Mouse (Mus musculus) adrenal gland, postnatal 36 days (tissue): ENCODE data around the gene Pik3ca. TPM values are rescaled to one million over a fixed set of nuclear protein-coding genes. Genes with fewer than 3 reads are reported as not detected.

ENCODE experiments used
- DNase-seq, 2 experiments: peaks; one replicate each; pipeline ENCODE4 v3.0.0; 2021; ENCODE audit warnings: mixed read lengths in 1 of 2
- long read RNA-seq, 2 experiments: library from polyadenylated mRNA; stranded (forward); transcript quantifications; one replicate each; pipeline ENCODE4 v2.0.0; 2021; ENCODE audit warnings: borderline sequencing depth in 2 of 2
- total RNA-seq, 2 experiments: library from RNA; stranded (reverse); gene quantifications; 2 replicates each; pipeline ENCODE4 v1.2.3; 2021

The Pik3ca gene
- 10 to 100 TPM; 52.4 to 62.6 TPM for total RNA-seq
- long read RNA-seq, experiment 1, full-length matches to known transcripts: 1 of 23 reads
- long read RNA-seq, experiment 1, partial matches to known transcripts: 4 of 23 reads
- long read RNA-seq, experiment 1, other reads (novel, unspliced or antisense): 18 of 23 reads
- long read RNA-seq, experiment 2, full-length matches to known transcripts: 1 of 4 reads
- long read RNA-seq, experiment 2, partial matches to known transcripts: 0 of 4 reads
- long read RNA-seq, experiment 2, other reads (novel, unspliced or antisense): 3 of 4 reads

DNA sequence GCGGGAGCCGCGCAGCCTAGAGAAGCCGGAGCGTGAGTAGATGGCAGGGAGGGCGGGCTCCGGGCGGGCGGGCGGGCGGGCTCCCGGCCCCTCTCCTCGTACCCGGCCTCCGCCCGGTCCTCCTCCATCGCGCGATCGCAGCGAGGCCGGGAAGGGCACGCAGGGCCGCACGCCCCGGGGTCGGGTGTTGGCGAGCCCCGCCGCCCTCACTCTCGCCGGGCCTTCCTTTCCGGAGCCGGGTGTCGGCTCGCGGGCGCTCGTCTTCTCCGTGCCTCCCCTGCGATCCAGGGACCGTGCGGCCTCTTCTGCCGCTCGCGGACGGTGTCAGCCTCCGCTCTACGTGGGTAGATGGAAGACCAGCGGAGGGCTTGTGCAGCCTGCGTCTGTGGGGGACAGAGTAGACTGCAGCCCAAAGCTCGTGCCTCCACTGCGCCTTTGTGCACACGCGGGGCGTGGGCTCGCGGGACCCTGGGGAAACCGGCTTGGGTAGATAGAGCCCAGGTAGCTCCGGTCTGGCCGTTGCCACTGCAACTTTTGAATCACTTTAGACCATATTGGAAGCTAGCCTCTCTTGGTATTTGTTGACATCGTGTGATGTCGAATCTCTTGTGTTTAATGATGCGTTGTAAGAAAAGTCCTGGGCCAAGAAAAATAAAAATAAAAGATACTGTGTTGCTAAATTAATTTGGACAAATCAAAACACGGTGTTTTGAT, at the start of gene Pik3ca:
Pik3ca (plus strand) TSS at position 211 of the 714 bp plus-strand sequence.
- peak; percentile 60 to 72 for DNase-seq

DNA sequence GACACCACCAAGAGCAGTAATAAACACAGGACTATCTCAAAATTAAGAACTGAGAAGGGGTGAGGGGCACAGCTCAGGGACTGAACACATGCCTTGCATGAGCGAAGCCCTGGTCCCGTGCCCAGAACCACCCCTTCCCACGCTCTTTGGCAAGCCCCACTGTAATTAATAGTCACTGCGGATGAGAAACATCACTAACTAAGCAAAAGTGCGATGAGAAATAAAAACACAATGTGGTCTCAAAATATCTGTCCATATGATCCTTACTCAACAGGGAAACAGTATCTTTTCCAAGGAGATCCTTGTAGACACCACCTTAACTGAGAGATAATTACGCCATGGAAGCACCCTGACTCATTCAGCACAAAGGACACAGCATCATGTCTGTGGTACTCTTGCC, 49.6 kb upstream of the Pik3ca start:
- DNase-seq: no peak

DNA sequence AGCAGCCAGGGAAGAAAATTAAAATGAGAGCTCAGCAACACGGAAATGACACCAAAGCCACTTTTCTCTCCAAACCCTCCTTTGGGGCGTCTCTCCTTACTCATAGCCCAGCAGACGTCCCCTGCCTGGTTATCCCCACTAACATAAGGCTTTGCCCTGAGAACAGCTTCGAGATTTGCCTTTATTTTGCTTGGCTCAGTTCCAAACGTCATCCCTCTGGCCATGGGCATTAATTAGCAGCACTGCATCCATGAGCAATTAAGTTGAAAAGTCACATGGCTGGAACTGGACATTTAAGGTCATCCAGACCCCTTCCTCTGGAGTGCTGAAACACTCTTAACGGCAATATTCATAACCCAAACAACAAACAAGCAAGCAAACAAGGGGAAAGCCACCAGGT, 36.2 kb upstream of the Pik3ca start:
- DNase-seq: no peak

DNA sequence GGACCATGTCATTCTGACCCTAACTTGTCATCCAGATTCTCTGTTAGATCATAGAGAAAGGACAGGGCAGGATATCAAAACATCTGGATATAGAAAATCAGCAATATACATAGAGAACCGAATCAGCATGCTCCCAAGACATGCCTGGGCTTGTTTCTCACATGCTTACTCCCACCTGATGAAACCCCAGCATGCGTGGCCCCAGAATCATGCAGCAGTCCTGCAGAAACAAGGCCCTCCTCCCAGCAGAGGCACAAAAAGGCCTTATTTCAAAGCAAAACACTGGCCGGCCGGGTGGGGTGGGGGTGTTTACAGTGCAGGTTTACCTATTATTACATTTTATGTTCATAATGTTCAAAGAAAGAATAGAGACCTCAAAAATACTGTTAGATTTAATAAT, 33.3 kb upstream of the Pik3ca start:
- DNase-seq: no peak

DNA sequence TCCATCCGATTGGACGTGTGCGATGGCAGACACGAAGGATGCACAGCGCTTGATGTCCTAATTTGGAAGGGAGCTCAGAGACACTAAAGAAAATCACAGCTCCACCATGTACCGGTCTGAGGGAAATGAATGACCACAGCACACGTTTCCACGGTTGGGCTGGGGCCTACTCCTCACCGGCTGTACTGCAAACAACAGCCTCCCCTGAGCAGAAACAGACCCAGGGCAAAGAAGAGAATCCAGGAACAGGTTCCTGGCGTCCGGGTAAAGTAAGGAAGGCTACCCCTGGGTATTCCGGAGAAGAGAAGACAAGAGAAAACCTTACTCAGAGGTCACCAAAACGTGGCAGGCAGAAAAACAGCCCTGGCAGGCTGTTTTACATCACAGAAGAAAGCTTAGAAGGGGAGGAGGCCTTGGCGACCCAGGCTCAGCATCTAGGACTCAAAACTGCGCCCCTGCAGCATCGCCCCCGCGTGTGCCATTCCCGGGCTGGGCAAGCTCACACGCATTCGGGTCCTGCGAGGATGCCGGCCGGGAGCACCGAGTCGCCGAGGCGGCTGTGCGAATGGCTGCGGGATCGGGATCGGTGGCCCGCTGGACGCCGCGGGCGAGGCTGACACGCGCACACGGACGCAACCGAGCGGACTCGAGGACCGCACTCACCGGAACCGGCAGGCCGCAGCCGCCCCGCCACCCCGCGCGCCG, 32.5 kb upstream of the Pik3ca start:
- DNase-seq: peak in 1 of 2 experiments; percentile 6

DNA sequence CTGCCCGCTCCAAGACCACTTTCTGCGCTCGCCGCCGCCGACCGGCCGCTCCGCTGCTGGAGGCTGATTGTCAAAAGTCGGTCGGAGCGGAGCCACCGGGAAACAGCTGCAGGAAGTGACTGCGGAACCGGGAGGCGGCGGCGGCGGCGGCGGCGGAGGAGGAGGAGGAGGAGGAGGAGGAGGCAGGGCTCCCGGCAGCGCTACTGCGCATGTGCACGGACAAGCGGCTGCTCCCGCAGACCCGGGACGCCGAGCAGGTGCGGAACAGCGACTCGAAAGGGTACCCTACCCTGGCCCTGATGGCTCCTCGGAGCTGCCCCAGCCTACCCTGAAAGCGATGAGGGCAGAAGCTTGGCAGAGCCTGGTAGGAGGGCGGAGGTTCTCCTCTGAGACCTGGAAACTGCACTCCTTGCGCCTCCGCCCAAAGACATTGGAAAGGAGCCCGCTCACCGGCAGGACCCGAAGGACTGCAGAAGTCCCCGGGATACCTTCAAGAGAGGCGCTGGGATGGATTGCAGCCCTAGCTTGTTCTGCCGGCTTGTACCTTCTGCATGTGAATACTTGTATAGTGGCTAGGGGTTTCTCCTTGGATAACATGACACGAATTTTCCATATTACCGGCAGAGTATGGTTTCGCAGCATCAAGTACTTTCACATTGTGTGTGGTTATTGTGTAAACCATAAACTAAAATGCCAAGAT, 31.8 kb upstream of the Pik3ca start, which contains the start of gene Zmat3:
Zmat3 (minus strand) TSS at position 469 of the 700 bp plus-strand sequence.
- peak; percentile 93 to 94 for DNase-seq

DNA sequence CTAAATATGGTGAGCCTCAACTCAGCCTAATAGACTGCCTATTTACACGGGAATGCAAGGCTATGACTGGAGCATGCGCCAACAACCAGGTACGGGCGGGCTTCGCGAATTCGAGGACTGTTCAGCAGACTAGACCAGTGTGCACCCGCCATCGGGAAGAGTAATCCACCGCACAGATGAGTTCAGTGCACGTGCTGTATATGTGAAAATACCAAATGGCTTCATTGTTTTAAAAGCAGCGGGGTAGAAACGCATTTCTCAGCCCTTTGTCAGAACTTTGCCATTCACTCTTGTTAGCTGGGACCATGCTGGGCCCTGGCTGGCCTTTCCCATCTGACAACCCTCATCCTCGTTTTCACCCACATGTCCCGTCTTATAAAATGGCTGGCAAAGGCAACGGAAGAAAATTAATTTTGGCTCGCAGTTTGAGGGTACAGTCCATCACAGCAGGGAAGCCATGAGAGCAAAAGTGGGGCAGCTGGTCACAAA, 31.2 kb upstream of the Pik3ca start:
- DNase-seq: no peak

DNA sequence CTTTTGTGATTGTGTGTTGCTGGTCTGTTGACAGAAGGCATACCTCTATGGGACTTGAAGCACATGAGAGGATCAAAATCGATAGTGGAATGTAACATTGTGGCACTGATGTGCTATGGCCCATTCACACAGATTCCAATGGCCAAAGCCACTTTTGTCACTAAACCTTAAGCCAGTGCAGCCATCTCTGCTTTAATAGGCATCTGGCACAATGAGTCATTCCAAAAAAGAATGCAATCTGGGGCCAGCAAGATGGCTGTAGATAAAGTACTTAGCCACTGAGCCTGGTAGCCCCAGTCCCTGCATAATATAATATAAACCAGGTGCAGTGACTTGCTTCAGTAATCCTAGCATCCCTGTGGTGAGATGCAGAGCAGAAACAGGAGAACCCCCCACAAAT, 30.0 kb upstream of the Pik3ca start:
- no peak for DNase-seq

DNA sequence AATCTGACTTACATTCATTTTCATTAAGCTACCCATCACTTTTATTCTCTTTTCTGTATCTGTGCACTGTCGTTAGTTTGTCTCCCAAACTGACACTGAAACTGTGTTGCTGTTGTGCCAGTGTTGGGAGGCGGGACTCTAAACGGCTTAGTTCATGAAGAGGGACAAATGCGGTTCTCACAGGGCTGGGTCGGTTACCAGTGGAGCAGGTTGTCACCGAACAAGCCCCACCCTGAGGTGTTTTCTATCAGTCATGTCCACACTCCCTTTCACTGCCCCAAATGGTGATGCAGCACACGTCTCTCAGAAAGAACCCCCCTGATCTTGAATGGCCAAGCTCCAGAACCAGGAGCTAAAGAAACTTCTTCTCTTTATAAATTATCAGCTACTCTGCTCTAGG, 25.5 kb upstream of the Pik3ca start:
- no peak for DNase-seq

DNA sequence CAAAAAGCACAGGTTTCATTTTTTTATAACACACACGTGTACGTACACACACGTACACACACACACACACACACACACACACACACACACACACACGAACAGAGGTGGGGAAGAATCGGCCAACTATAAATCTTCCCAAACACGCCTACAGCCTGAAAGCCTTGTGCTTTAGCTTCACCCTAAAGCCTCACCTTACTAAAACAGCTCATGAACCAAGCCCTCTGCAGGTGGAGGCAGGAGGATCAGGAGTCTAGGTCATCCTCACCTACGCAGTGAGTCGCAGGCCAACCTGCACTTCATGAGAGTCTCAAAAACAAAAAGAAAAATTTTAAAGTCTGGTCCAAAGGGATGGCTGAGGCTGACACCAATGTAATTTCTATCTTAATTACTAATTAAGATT, 25.0 kb upstream of the Pik3ca start:
- no peak for DNase-seq

DNA sequence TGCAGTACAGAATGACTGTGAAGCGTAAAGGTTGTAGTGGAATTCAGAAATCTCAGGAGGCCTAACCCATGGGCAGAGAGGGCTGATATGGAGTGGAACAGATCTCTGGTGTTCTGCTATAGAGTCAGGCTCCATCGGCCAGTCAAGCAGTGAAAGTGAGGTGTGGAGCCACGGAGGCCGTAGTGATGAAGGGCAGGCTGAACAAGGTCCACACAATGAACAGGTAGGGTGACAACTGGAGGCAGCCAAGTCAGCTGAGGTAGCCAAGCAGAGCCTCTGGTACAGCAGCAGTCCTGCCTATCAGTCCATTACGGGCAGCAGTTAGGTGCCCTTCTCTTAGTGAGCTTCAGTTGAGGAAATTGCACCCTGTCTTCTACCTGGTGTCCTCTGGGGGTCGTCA, 24.2 kb upstream of the Pik3ca start:
- no peak for DNase-seq

DNA sequence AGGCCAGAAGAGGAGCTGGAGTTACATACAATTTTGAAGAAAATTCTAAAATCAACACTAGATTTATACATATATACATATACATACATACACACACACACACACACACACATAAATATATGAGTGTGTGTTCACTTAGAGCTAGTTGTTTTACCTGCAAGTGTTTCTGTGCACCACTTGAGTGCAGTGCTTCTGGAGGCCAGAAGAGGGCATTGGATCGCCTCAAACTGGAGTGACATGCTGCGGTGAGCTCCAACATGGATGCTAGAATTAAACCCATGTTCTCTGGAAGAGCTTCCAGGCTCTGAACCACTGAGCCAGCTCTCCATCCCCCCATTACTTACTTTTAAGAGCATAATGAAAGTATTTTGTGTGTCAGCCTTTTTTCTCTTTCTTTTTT, 17.6 kb upstream of the Pik3ca start:
- no peak for DNase-seq

DNA sequence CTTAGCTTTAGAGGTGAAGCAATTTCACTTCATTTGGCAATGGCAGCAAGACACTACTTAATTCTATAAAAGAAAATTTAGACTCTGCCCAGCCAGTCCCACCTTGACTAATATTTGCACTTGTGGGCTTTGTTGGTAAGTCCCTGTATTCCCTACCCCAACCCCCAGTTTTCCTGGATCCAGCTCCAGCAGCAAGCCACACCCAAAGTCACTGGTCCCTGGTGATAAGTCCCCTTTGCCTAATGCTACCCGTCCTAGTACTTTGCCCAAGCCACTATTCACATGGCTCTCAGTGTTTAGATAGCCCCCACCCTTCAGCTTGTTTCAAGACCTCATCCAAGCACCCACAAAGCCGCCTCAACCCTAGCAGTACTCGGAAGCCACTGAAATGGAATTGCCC, 15.9 kb upstream of the Pik3ca start:
- DNase-seq: no peak

DNA sequence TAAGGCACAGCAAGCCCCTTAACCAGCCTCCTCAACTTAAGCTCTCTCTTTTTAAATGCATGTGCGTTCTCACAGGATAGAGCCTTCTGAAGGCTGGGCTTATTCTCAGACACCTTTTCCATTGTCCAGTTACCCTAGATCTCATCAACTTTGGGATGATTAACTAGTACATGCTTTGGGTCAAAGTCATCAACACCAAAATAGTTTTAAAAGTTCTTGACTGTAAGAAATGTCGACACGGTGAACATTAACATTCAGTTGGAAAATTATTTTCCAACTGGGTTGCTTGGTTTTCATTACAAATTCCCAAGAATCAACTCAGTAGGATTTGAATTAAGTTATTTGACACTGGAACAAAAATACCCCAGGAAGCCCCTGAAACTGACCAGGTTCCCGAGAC, 4.6 kb upstream of the Pik3ca start:
- DNase-seq: no peak

DNA sequence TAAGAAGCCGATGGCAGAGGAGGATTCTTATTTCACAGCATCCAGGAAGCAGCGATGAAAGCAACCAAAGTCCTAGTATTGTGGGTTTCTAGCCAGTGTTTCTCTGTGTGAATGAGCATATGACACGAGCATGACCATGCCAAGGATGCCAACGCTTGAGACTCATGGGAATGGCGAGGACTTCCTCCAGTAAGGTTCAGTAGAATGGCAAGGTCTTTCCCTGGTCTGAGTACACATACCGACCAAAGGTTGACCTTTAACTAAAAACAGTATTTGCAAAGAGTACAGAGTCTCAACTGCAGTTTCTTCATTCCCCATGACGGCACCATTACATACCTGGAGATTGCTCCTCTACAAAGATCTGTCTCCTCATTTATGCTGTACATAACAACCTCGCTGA, 3.5 kb upstream of the Pik3ca start:
- no peak for DNase-seq

DNA sequence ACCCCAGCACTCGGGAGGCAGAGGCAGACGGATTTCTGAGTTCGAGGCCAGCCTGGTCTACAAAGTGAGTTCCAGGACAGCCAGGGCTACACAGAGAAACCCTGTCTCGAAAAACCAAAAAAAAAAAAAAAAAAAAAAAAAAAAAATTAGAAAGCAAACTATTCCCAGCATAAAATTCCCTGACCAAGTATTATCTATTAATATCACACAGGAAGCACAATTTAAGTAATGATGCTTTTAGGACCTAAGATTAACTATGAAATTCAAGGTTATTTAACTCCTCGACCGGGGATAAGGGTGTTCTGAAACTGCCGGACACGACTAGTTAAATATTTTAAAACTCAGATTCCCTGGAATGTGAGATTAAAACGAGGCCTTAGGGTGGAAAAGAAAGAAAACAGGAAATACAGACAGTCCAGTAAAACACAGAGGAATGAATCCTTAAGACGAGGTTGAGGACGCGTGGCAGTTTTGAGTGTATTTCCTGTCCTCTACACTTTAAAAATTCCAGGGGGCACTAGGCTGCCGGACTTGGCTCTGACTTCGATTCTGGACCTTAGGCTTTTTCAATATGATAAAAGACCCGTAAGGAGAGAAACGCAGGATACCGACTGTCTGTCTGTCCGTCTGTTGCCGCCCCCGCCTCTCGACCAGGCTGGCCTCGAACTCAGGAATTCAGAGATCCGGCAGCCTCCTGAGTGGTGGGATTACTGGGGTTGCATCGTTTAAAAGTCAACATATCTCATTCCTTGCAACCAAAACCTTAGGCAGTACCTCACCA, 1.5 kb upstream of the Pik3ca start:
- peak; percentile 24 to 44 for DNase-seq

DNA sequence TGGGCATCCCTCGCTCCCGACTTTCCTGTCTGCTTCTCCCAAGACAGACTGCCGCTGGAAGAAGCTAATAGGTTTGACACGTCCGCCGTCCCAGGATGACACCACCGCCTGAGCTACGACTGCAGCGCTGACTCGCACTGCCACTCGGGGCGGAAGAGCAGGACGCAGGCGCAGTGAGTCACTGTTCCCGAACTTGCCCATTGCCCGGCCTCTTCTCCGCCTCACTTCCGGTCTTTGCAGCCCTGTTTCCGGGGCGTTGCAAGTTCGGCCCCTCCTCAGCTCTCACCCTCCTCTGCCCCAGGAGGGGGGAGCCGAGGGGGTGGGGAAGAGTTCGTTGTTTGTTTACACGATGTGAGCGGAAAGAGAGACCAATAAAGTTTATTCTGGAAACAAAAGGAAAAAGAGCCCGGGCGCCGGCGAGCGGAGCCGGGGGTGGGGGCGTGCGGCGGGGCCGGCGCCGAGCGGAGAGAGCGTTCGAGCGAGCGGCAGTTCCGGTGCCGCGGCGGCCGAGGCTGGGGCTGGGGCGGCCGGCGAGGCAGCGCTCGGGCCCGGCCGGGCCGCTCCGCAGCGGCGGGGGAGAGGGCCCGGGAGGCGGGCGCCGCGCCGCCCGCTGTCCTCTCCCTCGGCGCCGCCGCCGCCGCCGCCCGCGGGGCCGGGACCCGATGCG, 544 bp upstream of the Pik3ca start:
- DNase-seq: peak; percentile 97 to 98

DNA sequence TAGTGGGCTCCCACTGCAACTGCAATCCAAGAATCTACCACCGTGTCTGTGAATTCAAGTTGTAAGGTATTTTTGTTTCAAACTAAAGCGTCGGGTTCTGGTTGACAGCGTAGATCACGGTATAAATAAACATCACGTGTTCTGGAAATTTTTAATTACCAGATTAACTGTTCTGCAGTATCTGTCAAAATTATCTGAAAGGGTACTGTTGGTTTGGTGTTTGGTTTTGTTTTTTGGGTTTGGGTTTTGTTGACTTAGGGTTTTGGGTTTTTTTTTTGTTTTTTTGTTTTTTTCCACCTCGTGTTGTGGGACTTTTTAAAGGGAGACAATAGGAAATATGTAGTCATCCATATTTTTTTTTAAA, 686 bp downstream of the Pik3ca start:
- no peak for DNase-seq

DNA sequence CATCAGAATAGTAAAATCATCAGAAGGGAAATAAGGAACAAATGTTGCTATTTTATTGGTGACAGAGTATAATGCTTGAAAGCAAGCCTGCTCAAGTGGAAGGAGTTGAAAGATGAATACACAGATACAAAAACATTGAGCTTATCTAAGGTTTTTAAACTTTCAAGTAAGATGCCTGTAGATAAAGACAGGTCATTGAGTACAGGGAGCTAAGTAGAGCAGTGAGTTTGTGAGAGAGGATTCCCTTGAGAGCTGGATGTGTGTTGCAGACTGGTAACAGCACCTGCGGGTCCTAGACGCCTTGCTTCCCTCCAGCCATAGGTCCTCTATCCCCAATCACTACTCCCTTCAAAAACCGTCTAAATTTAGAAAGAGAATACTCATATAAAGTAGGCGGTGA, 1.2 kb downstream of the Pik3ca start:
- DNase-seq: no peak

DNA sequence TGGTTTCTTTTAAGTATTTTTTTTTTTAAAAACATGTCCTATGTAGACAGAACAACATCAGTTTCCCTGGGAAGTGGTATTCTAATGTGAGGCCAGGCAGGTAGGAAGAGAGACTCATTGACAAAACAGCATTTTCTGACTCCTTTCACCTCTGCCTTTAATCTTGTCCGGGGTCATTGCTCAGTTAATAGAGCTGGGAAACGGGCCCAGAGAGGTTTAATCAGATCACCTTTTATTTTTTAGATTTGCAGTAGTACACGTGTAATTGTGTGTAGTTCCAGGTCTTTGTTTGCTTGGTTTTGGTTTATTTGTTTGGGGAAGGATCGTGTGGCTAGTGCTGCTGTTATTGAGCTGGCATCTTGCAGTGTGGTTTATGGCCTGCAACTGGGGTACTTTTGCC, 1.9 kb downstream of the Pik3ca start:
- DNase-seq: no peak

DNA sequence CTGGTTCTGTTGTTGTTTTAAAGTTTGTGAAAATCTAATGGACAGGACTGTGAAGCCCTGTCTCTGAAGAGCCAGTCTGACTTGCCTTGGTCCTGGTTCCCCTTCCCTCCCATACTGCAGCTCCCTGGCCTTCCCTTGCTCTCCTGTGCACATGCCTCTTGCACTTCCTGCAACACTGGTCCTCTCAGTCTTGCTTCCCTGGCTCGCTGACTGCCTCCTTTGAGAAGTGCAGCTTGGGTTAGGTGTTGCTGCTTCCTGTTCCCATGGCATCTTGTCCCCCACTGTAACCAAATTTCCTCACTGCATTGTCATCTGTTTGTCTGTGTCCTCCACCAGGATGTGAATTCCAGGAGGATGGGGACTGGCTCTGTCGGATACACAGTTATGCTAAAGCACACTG, 2.5 kb downstream of the Pik3ca start:
- DNase-seq: peak in 1 of 2 experiments; percentile 28
